Mouse (Mus musculus) C2C12 (cell line): ENCODE results near the gene Zfp385b. TPM values are rescaled to one million over a fixed set of nuclear protein-coding genes. Genes with fewer than 3 reads are reported as not detected.

ENCODE experiments used
- H3K27me3 ChIP-seq: one replicate; pipeline ENCODE4 v1.6.1; 2011; ENCODE audit not compliant: control insufficient read depth, insufficient read depth, insufficient read length
- H3K36me3 ChIP-seq: one replicate; pipeline ENCODE4 v1.6.1; 2011; ENCODE audit not compliant: control insufficient read depth, insufficient read depth
- H3K4me3 ChIP-seq: one replicate; pipeline ENCODE4 v1.5.1; 2011; ENCODE audit warnings: mild to moderate bottlenecking, control low read depth; ENCODE audit not compliant: poor library complexity, insufficient read depth, severe bottlenecking
- H3K79me2 ChIP-seq: one replicate; pipeline ENCODE4 v1.6.1; 2011; ENCODE audit not compliant: control insufficient read depth, insufficient read depth
- H3K79me3 ChIP-seq: one replicate; pipeline ENCODE4 v1.6.1; 2011; ENCODE audit warnings: low read depth, control low read depth
- H3ac ChIP-seq: one replicate; pipeline ENCODE3; 2011; ENCODE audit warnings: low read depth; ENCODE audit not compliant: control insufficient read depth, insufficient read length
- CEBPB ChIP-seq: IDR thresholded peaks from one replicate; pipeline ENCODE4 v1.6.1; 2011; ENCODE audit warnings: low read depth, mild to moderate bottlenecking, control low read depth, moderate library complexity
- CTCF ChIP-seq: IDR thresholded peaks from one replicate; pipeline ENCODE4 v1.5.1; 2011; ENCODE audit not compliant: control insufficient read depth, insufficient read depth, insufficient read length
- FOSL1 ChIP-seq: IDR thresholded peaks from one replicate; pipeline ENCODE4 v1.8.0; 2011; ENCODE audit warnings: mild to moderate bottlenecking, low read length; ENCODE audit not compliant: poor library complexity, insufficient read depth, severe bottlenecking
- MAX ChIP-seq: IDR thresholded peaks from one replicate; pipeline ENCODE4 v1.6.1; 2011; ENCODE audit warnings: mild to moderate bottlenecking, control low read depth
- MYOD1 ChIP-seq: IDR thresholded peaks from one replicate; pipeline ENCODE4 v1.6.1; 2011; ENCODE audit warnings: low read depth; ENCODE audit not compliant: control insufficient read depth, insufficient read length
- MYOG ChIP-seq: IDR thresholded peaks from one replicate; pipeline ENCODE4 v1.6.1; 2011; ENCODE audit not compliant: control insufficient read depth, insufficient read length; ENCODE audit errors: extremely low read depth
- USF1 ChIP-seq: IDR thresholded peaks from one replicate; pipeline ENCODE4 v1.6.1; 2011; ENCODE audit warnings: low read depth, mild to moderate bottlenecking, control low read depth, moderate library complexity
- polyA plus RNA-seq: library from polyadenylated mRNA; unstranded; fragments of >200 nt; fragmentation: generic; extraction: Trizol; gene quantifications from one replicate; pipeline ENCODE4 v1.2.1, GENCODE M21; 2012; ENCODE audit warnings: missing spikeins

Zfp385b gene
- polyA plus RNA-seq, 1 experiment: 0.01 TPM

DNA sequence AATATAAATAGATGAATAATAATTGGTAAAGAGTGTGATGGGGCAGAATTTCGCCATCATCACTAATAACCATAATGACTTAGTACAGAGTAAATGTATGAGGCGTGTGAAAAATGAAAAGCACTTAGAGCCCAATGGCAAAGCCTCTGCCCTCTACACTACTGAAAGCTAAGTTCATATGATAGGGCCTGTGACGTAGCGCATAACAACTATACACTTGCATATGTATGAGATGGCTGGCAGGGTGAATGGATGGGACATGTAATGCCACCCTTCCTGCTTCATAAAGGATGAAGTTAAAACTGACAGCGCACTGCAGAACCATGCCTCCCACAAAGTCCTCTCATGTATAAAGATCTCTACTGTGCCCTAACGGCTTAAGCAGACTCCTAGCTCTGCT lies 226.9 kb downstream of the Zfp385b start:
- TF ChIP-seq CTCF (no peak), USF1 (no peak), MAX (no peak), FOSL1 (no peak), MYOG (no peak), MYOD1 (no peak), CEBPB (no peak)
- Histone ChIP-seq H3K79me3 (no peaks in the 10 kb centered on the region), H3ac (no peak overlapping the region), H3K79me2 (no peaks in the 10 kb centered on the region), H3K4me3 (no peak overlapping the region), H3K27me3 (no peaks in the 10 kb centered on the region), H3K36me3 (no peaks in the 10 kb centered on the region)

DNA sequence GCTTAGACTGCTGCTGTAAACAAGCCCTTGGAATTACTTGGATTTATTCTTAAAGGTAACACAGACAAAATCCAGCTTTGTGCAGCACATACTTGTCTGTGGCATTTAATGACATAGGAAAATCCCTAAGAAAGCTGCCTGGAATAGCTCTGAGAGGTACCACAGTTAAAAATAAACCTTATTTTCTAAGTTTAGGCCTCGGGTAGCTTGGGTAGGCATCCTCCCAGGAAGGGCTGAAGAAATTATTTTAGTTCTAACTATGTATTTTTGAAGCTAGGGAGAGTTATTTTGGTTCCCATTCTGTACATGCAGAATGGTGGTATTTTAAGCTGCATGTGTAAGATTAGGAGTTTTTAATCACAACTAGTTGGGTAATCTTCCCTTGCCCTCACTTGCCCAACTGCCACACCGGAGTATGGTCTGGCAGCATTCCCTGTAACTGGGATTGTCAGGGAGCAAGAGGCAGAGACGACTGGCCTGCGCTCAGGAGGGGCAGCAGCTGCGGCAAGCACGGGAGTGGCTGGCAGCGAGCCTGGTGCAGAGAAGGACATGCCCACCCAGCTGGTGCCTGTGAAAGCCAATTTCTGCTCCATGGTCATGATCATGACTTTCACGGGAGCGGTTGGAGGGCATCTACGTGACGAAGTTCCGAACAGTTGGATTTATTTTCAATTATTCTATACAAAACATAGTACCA lies 230.1 kb downstream of the Zfp385b start:
- no peaks in the 10 kb centered on the region for H3K36me3 ChIP-seq
- no peak overlapping the region for H3K4me3 ChIP-seq
- H3K27me3 ChIP-seq: no peaks in the 10 kb centered on the region
- no peak for TF ChIP-seq MYOG
- TF ChIP-seq MAX: no peak
- no peak for TF ChIP-seq CEBPB
- no peak for TF ChIP-seq MYOD1
- TF ChIP-seq FOSL1: no peak
- TF ChIP-seq CTCF: no peak
- TF ChIP-seq USF1: no peak
- H3ac ChIP-seq: no peak overlapping the region
- no peaks in the 10 kb centered on the region for H3K79me2 ChIP-seq
- no peaks in the 10 kb centered on the region for H3K79me3 ChIP-seq

DNA sequence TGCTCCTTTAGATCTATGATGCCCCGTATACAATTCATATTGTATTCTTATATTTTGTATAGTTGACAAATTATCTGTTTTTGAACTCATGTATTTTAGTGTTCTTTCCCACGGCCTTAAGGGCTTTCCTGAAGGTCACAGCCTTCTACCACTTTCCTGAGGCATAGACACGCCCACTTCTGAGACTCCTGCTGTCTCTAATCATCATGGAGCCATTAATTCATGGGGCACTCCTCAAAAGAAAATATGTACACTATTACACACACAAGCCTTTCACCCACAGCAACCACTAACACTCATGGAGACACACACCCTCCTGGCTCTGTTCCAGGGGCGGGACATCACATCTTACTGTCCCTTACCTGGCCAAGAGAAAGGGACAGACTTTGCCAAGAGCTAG lies 232.1 kb downstream of the Zfp385b start:
- Histone ChIP-seq H3K79me2 (no peaks in the 10 kb centered on the region), H3ac (no peak overlapping the region), H3K4me3 (no peak overlapping the region), H3K27me3 (no peaks in the 10 kb centered on the region), H3K79me3 (no peaks in the 10 kb centered on the region), H3K36me3 (no peaks in the 10 kb centered on the region)
- TF ChIP-seq MAX (no peak), CTCF (no peak), MYOG (no peak), USF1 (no peak), MYOD1 (no peak), FOSL1 (no peak), CEBPB (no peak)

DNA sequence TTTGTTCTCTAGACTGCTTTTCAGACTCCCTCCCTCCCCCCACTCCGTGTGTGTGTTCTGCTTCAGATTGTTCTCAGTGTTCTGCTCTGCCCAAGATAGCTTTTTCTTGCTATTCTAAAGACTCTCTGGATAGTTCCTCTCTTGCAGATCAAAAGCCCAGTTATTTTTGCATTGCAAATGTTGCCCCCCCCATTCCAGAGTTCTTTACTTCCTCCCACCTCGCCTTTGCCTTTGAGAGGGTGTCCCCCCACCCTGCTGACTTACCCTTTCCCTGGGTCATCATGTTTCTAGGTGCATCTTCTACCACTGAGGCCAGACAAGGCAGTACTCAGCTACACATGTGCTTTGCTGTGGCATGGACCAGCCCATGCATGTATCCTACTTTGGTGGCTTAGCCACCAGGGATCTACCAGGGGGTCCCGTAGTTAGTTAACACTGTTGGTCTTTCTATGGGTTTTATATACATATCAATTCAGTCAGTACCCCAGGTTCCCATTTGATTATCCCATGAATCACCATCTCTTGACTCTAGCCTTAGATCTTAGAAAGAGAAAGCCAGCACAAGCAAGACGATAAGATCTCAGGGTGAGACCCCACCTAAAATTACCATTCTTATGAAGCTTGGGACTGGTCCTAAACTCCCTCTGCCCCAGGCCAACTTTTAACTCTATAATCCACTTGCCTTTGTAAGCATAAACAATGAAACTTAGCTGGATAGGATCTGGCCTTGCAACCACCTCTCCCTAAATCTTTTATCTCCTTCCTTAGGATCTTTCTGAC lies 232.7 kb downstream of the Zfp385b start:
- no peak overlapping the region for H3ac ChIP-seq
- no peaks in the 10 kb centered on the region for H3K79me3 ChIP-seq
- H3K27me3 ChIP-seq: no peaks in the 10 kb centered on the region
- TF ChIP-seq CEBPB (no peak), FOSL1 (no peak), MAX (no peak), CTCF (no peak), MYOD1 (no peak)
- no peaks in the 10 kb centered on the region for H3K79me2 ChIP-seq
- H3K36me3 ChIP-seq: no peaks in the 10 kb centered on the region
- H3K4me3 ChIP-seq: no peak overlapping the region

DNA sequence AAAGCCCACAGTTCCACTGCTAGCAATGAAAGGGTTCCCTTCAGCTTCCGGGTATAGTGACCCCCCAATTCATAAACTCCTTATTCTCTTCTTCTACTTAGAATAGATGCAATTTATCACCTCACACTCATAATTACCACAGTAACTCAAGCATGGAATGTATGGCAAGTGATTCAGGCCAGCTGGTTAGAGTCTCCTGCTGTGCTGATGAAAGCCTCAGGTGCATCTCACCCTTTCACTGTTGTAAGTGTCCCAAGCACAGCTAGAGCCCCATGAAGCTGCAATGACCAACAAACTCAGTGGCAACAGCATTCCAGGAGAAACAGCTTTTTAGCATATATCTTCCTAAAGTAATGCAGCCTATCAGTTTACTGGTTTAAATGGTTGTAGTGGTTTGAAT lies 235.9 kb downstream of the Zfp385b start:
- no peak for TF ChIP-seq MYOD1
- no peak for TF ChIP-seq MAX
- TF ChIP-seq MYOG: no peak
- no peak for TF ChIP-seq CEBPB
- no peak for TF ChIP-seq FOSL1
- TF ChIP-seq CTCF: no peak
- no peak for TF ChIP-seq USF1
- H3K4me3 ChIP-seq: no peak overlapping the region
- H3K79me2 ChIP-seq: no peaks in the 10 kb centered on the region
- no peak overlapping the region for H3ac ChIP-seq
- no peaks in the 10 kb centered on the region for H3K79me3 ChIP-seq
- no peaks in the 10 kb centered on the region for H3K27me3 ChIP-seq
- H3K36me3 ChIP-seq: no peaks in the 10 kb centered on the region

DNA sequence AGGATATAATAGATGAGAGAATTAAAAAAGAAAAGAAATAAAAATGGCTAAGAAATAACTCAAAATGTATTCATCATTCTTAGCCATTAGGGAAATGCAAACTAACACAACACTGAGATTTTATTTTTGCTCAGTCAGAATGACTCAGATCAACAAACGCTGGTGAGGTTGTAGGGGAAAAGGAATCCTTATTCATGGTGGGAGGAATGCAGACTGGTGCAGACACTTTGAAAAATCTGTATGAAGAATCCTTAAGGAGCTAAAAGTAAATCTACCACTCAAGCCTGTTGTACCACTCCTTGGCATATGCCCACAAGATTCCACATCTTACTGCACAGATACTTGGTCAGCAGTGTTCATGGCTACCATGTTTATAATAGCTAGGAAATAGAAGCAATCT lies 242.9 kb downstream of the Zfp385b start:
- Histone ChIP-seq H3ac (no peak overlapping the region), H3K79me2 (no peaks in the 10 kb centered on the region), H3K79me3 (no peaks in the 10 kb centered on the region), H3K27me3 (no peaks in the 10 kb centered on the region), H3K4me3 (no peak overlapping the region), H3K36me3 (no peaks in the 10 kb centered on the region)
- TF ChIP-seq USF1 (no peak), CTCF (no peak), MYOD1 (no peak), MYOG (no peak)
